Mouse (Mus musculus) midbrain, embryonic 10.5 days (tissue): ENCODE results near the gene Rnf126. TPM values are rescaled to one million over a fixed set of nuclear protein-coding genes. Genes with fewer than 3 reads are reported as not detected.

Source experiments
- DNase-seq: peaks from one replicate; pipeline ENCODE4 v3.0.0-alpha.2; 2017; ENCODE audit warnings: low spot score
- H3K27ac ChIP-seq: fragments of 300-500 bp; sonication (generic); replicated peaks from 2 replicates; pipeline ENCODE4 v1.5.1; 2016; ENCODE audit warnings: mild to moderate bottlenecking
- H3K27me3 ChIP-seq: fragments of 300-500 bp; sonication (generic); 2 replicates; pipeline ENCODE4 v1.6.1; 2016; ENCODE audit warnings: low read depth, mild to moderate bottlenecking; ENCODE audit not compliant: poor library complexity, severe bottlenecking
- H3K36me3 ChIP-seq: fragments of 300-500 bp; sonication (generic); 2 replicates; pipeline ENCODE4 v1.6.1; 2016; ENCODE audit warnings: mild to moderate bottlenecking, moderate library complexity
- H3K4me1 ChIP-seq: fragments of 300-500 bp; sonication (generic); 2 replicates; pipeline ENCODE4 v1.6.1; 2016
- H3K4me3 ChIP-seq: fragments of 300-500 bp; sonication (generic); 2 replicates; pipeline ENCODE4 v1.5.1; 2016; ENCODE audit warnings: mild to moderate bottlenecking, moderate library complexity
- H3K9me3 ChIP-seq: fragments of 300-500 bp; sonication (generic); replicated peaks from 2 replicates; pipeline ENCODE4 v1.6.1; 2016; ENCODE audit warnings: mild to moderate bottlenecking
- WGBS: fragments of 180-500 bp; shearing (Covaris S2); methylation state at CpG from one replicate; pipeline ENCODE4 v1.1.7; 2016; 5-methylcytosine and 5-hydroxymethylcytosine counted together
- polyA plus RNA-seq: library from polyadenylated mRNA; unstranded; fragments of >200 nt; fragmentation: Nextera tagmentation; extraction: Ambion mirVana; gene quantifications from 2 replicates; pipeline ENCODE4 v1.2.1, GENCODE M21; 2016

Rnf126 gene
- polyA plus RNA-seq, 1 experiment from 2014 or later: 118 TPM

DNA sequence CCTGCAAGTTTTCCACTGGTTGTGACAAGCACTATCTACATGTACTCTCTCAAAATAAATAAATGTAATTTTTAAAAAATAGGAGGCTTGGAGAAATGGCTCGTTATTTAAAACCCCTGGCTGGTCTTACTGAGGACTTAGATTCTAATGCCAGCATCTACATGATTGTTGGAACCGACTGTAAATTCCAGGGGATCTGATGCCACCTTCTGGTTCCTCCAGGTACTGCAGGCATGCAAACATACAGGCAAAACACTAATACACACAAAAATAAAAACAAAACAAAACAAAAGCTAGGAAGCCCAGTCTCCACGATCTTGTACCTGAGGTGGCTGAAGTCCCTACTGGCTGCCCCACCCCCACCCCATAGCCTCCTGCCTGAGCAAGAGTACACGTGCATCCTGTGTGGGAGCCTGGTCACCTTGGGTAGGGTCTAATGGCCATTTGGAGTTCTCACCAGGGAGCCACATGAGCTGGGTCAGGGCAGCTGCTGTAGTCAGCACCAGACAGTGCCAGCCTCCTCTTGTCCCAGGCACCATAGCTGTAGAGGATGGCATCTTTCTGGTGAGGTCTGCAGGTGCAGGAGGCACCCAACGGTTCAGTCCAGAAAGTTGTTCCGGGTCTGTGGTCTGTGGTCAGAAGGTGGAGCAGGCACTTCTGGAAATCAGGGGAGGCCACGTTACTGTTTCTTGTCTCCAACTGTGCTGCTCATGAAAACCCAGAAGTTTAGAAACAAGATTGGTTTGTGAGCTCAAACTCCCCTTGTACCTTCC is 21.8 kb upstream of the Rnf126 start:
- H3K36me3 ChIP-seq: no peaks in the 10 kb centered on the region
- 42% methylated on average over 7 of the region's 7 CpGs for WGBS
- no peak overlapping the region for H3K4me3 ChIP-seq
- peaks cover 20% of the 10 kb centered on the region for H3K27me3 ChIP-seq
- peak; percentile 72 for DNase-seq
- no peaks in the 10 kb centered on the region for H3K9me3 ChIP-seq
- no peak overlapping the region for H3K27ac ChIP-seq
- H3K4me1 ChIP-seq: peaks cover 18% of the 10 kb centered on the region

DNA sequence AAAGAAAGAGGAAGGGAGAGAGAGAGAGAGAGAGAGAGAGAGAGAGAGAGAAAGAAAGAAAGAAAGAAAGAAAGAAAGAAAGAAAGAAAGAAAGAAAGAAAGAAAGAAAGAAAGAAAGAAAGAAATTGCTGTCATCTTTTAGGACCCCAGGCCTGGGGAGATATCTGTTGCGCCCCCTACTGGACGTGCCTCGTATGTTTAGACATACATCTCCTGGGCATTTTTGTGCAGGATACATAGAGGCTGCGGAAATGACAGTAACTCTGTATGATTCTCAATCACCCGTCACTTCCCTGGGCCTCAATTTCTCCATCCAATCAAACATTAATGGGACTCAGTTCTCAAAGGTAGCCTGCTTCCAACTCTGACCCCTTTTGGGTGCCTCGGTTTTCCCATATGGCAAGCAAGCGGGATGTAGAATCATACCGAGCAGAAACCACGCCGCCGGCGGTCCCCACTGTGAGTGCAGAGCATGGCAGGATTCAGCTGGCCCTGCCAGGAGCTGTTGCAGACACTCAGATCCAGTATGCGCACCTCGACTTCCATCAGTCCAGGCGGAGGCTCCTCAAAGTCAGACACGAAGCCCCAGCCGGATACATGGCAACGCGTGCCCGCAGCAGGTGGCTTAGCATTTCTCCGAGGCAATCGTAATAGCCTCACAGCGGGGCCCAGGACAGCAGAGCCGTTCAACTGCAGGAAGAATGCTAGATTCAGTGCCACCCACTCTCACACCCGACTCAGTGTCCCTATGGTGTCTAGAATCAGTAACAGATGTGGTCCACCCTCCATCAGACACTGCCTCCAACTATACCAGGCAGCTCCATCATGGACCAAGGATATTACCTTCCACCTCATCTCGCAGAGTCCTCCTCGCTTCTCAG is 17.4 kb upstream of the Rnf126 start:
- Histone ChIP-seq H3K4me1 (peaks cover 28% of the 10 kb centered on the region), H3K9me3 (no peaks in the 10 kb centered on the region), H3K27me3 (peaks cover 62% of the 10 kb centered on the region), H3K4me3 (no peak overlapping the region), H3K36me3 (no peaks in the 10 kb centered on the region), H3K27ac (no peak overlapping the region)
- DNase-seq: peak; percentile 58
- WGBS: 36% methylated on average over 27 of the region's 27 CpGs

DNA sequence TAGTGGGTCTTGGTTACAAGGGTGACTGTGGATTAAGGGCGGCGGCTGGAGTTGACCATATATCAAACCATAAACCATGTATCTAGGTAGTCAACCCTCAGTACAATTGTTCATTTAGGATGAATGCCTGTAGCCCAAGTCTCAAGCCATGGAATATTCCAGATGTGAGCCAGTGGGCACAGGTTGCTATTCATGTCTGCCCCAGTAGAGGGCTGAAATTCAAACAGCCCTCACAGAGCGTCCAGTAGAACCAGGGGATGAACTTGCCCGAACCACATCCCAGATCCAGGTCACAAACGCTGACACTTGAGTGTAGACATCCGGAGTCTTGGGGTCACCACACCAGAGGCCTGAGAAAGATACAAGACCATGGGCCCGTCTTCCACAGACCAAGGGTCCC is 16.3 kb upstream of the Rnf126 start:
- no peaks in the 10 kb centered on the region for H3K9me3 ChIP-seq
- DNase-seq: no peak
- peaks cover 38% of the 10 kb centered on the region for H3K4me1 ChIP-seq
- no peak overlapping the region for H3K27ac ChIP-seq
- 69% methylated on average over 7 of the region's 7 CpGs for WGBS
- no peak overlapping the region for H3K4me3 ChIP-seq
- H3K27me3 ChIP-seq: peaks cover 73% of the 10 kb centered on the region
- no peaks in the 10 kb centered on the region for H3K36me3 ChIP-seq

DNA sequence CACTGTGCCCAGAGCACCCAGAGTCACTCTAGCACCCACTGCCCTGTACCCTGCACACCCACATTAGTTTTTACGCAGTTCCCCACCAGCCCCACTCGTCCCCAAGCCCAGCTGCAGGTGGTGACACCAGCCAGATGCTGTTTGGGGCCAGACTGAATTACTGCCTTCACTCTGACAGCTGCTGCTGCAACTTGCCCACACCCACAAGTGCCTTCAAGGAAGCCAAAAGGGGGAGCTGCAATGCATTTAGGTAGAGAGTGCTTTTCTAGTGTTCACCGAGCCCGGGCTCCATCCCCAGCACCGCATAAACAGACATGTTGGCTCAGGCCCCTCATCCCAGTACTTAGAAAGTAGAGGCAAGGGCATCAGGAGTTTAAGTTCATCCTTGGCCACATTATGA is 15.2 kb upstream of the Rnf126 start:
- WGBS: 62% methylated on average over 5 of the region's 5 CpGs
- H3K9me3 ChIP-seq: no peaks in the 10 kb centered on the region
- H3K27ac ChIP-seq: no peak overlapping the region
- H3K4me3 ChIP-seq: no peak overlapping the region
- H3K27me3 ChIP-seq: peaks cover 78% of the 10 kb centered on the region
- no peak for DNase-seq
- H3K36me3 ChIP-seq: no peaks in the 10 kb centered on the region
- H3K4me1 ChIP-seq: peaks cover 49% of the 10 kb centered on the region

DNA sequence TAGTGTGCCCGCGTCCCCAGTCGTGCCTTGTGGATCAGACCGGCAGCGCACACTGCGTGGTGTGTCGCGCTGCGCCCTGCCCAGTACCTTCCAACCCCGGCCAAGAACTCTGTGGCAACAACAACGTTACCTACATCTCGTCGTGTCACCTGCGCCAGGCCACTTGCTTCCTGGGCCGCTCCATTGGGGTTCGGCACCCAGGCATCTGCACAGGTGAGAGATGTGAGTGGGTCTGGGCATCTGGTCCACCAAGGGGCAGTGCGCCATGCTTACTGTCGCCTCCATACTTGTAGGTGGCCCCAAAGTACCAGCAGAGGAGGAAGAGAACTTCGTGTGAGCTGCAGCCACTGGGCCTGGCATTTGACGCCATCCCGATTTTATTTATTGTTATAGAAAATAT is 14.4 kb upstream of the Rnf126 start:
- H3K4me3 ChIP-seq: peak overlapping the region; percentile 56
- no peak overlapping the region for H3K27ac ChIP-seq
- 33% methylated on average over 21 of the region's 21 CpGs for WGBS
- H3K9me3 ChIP-seq: no peaks in the 10 kb centered on the region
- H3K27me3 ChIP-seq: peaks cover 86% of the 10 kb centered on the region
- DNase-seq: no peak
- H3K4me1 ChIP-seq: peaks cover 51% of the 10 kb centered on the region
- H3K36me3 ChIP-seq: no peaks in the 10 kb centered on the region

DNA sequence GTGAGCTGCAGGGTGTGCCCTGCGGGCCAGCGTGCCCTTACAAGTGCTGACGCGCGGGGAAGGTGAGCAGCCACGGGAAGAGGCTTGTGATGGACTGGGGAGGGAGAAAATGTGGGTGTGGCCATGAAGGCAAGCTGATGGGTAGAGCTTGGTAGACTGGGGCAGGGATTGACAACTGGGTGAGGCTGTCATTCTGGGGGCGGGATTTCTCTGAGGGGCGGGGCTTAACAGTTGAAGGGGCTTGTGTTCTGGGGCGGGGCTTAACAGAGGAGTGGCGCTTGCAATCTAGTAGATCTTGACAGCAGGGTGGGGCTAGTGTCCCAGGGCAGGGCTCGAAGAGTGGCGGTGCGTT is 13.9 kb upstream of the Rnf126 start:
- peaks cover 91% of the 10 kb centered on the region for H3K27me3 ChIP-seq
- no peaks in the 10 kb centered on the region; the same call in 1 of the 2 replicates for H3K9me3 ChIP-seq
- peak overlapping the region; percentile 46; the same call in 1 of the 2 replicates for H3K27ac ChIP-seq
- no peak for DNase-seq
- under 1% methylated on average over 13 of the region's 13 CpGs for WGBS
- no peaks in the 10 kb centered on the region for H3K36me3 ChIP-seq
- peak overlapping the region; percentile 56 for H3K4me3 ChIP-seq
- H3K4me1 ChIP-seq: peaks cover 51% of the 10 kb centered on the region

DNA sequence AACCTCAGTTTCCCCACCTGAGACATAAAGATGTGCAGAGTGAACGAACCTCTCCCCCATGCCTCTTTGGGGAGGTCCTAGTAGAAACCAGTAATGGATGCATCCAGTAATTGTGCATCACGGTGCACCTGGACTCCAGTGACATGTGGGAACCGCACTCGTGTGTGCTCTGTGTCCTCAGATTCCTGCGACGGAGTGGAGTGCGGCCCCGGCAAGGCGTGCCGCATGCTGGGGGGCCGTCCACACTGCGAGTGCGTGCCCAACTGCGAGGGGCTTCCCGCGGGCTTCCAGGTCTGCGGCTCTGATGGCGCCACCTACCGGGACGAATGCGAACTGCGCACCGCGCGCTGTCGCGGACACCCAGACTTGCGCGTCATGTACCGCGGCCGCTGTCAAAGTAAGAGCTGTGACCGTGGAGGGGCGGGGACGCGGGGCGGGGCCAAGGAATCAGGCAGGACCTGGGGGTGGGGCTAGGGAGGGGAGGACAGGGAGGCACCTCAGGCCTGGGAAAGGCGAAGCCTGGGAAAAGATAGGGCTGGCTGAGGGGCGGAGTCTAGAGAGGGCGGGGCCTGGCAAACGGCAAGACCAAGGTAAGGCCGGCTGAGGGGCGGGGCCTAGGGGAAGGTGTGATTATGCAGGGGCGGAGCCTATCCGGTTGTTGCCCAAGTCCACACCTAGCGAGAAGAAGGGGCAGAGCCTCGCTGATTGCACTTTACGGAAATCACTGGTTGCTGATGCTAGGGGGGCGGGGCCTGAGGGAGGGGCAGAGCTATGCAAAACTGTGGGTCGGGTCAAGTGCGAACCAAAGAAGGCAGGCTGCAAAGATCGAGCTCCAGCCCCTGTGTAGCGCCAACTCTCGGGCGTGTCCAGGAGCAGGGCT is 13.3 kb upstream of the Rnf126 start:
- Histone ChIP-seq H3K27me3 (peaks cover 88% of the 10 kb centered on the region), H3K9me3 (peaks cover 5% of the 10 kb centered on the region), H3K4me1 (peaks cover 51% of the 10 kb centered on the region), H3K4me3 (peak overlapping the region; percentile 56), H3K27ac (peak overlapping the region; percentile 46; the same call in 1 of the 2 replicates), H3K36me3 (no peaks in the 10 kb centered on the region)
- DNase-seq: peak; percentile 97
- WGBS: 2% methylated on average over 55 of the region's 55 CpGs

DNA sequence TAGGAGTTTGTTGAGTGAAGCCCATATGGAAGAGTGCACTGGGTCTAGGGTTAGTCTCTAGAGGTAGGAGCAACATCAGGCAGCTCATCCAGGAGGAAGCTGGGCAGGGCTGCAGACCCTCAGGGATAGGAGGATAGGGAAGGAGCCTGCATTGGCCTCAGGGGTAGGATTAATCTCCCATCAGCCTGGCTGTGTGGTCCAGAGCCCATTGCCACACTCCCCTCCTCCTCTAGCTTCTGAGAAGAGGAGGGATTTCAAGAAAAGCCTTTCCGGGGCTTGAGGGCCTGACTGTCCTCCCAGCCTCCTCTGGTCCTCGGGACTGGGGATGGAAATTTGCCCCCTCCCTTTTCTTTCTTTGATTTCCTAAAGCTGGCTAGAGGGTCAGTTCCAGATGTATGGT is 12.4 kb upstream of the Rnf126 start:
- no peak overlapping the region for H3K27ac ChIP-seq
- no peak for DNase-seq
- H3K36me3 ChIP-seq: no peaks in the 10 kb centered on the region
- peak overlapping the region; percentile 56; the same call in 1 of the 2 replicates for H3K4me3 ChIP-seq
- H3K27me3 ChIP-seq: peaks cover 80% of the 10 kb centered on the region
- peaks cover 48% of the 10 kb centered on the region for H3K4me1 ChIP-seq
- peaks cover 7% of the 10 kb centered on the region for H3K9me3 ChIP-seq
- WGBS: 19% methylated on average over 2 of the region's 2 CpGs

DNA sequence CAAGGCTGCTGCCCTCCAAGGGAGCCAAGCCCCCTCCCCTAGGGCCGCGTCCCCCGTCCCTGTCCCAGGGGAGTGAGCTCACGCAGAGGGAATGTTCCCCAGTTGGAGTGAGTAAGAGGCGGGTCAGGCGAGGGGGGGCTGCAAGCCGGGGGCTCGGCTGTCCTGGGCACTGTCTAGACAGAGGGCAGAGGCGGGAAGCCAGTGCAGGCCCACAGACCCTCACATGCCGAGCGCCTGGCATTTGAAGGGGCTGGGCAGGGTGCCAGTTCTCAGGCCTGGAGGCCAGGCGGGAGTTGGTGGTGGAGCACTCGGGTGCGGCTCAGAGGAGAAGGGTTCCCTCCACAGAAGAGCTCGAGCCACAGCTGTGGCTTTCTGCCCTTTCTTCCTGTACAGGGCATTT is 11.3 kb upstream of the Rnf126 start:
- H3K4me3 ChIP-seq: 0 out of 2 replicates have a peak overlapping the region, but pooled peaks have one; percentile 5
- H3K27me3 ChIP-seq: peaks cover 71% of the 10 kb centered on the region
- no peak for DNase-seq
- peaks cover 48% of the 10 kb centered on the region for H3K4me1 ChIP-seq
- 28% methylated on average over 15 of the region's 15 CpGs for WGBS
- H3K9me3 ChIP-seq: peaks cover 7% of the 10 kb centered on the region
- H3K36me3 ChIP-seq: no peaks in the 10 kb centered on the region
- H3K27ac ChIP-seq: 0 out of 2 replicates have a peak overlapping the region, but pooled peaks have one; percentile 13

DNA sequence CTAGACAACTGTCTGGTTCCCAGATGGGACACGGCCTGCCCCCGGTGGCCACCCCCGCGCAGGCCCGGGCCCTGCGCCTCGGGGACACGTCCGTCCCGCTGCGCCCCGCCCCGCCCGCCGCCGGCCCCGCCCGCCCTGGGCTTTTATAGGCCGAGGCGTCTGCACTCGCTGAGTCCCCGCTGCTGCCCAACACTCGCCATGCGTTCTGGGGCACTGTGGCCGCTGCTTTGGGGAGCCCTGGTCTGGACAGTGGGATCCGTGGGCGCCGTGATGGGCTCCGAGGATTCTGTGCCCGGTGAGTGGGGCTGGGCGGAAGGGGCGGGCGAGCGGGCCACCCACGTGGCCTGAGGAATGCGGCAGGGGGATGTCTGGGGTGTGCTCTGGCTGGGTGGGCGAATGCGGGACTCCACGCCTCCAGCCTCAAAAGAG is 10.4 kb upstream of the Rnf126 start, which contains the start of gene Fstl3:
TSS of gene Fstl3 (plus strand) at position 170 of the 429 bp plus-strand sequence.
- Histone ChIP-seq H3K36me3 (no peaks in the 10 kb centered on the region), H3K9me3 (peaks cover 11% of the 10 kb centered on the region), H3K27me3 (peaks cover 62% of the 10 kb centered on the region), H3K4me1 (peaks cover 48% of the 10 kb centered on the region), H3K27ac (peak within 1 kb of the TSS; percentile 68; the same call in 1 of the 2 replicates), H3K4me3 (peak within 1 kb of the TSS; percentile 51)
- DNase-seq: peak; percentile 44
- WGBS: 1% methylated on average over 39 of the region's 39 CpGs

DNA sequence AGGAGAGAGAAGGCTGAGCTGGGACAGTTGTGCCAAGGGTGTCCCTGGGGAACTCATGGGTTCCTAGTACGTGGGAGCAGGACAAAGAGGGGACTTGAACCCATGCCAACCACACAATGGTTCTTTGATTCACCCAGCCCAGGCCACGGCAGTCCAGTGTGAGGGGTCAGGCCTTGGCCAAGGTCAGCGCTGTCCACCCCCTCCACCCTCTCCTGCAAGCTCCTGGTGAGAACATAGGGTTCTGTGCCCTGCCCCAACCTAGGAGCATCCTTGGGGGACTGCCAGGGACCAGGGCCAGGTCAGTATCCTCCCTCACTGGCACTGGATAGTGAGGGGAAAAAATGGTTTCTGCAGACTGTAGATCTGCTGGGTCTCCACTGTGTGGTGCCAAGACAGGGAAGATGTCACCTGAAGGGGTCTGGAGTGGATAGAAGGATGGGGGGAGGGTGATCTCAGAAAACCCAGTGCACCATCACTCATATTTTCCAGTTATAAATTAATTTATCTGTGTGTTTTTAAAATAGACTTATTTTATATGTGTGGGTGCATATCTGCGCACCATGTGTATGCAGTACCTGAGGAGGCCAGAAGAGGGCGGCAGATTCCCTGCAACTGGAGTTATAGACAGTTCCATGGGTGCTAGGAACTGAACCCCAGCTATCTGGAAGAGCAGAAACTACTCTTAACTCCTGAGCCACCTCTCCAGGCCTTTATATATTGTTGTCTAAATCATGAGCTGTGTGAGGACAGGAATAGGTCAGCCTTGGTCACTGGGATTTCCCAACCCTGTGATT is 7.9 kb upstream of the Rnf126 start:
- WGBS: 78% methylated on average over 5 of the region's 5 CpGs
- Histone ChIP-seq H3K9me3 (peaks cover 11% of the 10 kb centered on the region), H3K27ac (no peak overlapping the region), H3K4me3 (no peak overlapping the region), H3K36me3 (no peaks in the 10 kb centered on the region), H3K27me3 (peaks cover 49% of the 10 kb centered on the region), H3K4me1 (peaks cover 28% of the 10 kb centered on the region)
- DNase-seq: no peak
